Mouse (Mus musculus): ENCODE measurements around the gene Sarm1. TPM values are rescaled to one million over a fixed set of nuclear protein-coding genes. Genes with fewer than 3 reads are reported as not detected.

Gene Sarm1
- polyA plus RNA-seq, 1 experiment from 2014 or later, result 2.2 TPM

- Histone ChIP-seq H3K4me2 (ENCODE audit: low read depth, severe bottlenecking) (no peak overlapping the region), H3K9ac (ENCODE audit: low read length) (no peak overlapping the region), H3K4me1 (ENCODE audit: control insufficient read depth, insufficient read depth, low read length) (no peaks in the 10 kb centered on the region), H3K4me3 (ENCODE audit: low read depth, low read length) (no peak overlapping the region), H3K27ac (replicated peaks; ENCODE audit: low read depth, low read length) (no peak overlapping the region), H3K27me3 (ENCODE audit: control insufficient read depth, insufficient read depth, low read length) (no peaks in the 10 kb centered on the region), H3K36me3 (ENCODE audit: control insufficient read depth, insufficient read depth, low read length) (no peaks in the 10 kb centered on the region), H3K9me3 (ENCODE audit: control insufficient read depth, low read length) (no peaks in the 10 kb centered on the region)
- DNase-seq (ENCODE audit: low spot score) (no peak), ATAC-seq (ENCODE audit: insufficient number of reproducible peaks, low FRiP score, low TSS enrichment, low read depth) (no peak)
- 44% methylated on average over 11 of the region's 11 CpGs for WGBS
Observed at GRCm38 (mm10) chr11:78430195-78430878, 67.2 kb downstream of the Sarm1 start.

- Histone ChIP-seq H3K9ac (ENCODE audit: low read length) (no peak overlapping the region), H3K27me3 (ENCODE audit: control insufficient read depth, insufficient read depth, low read length) (no peaks in the 10 kb centered on the region), H3K4me1 (ENCODE audit: control insufficient read depth, insufficient read depth, low read length) (no peaks in the 10 kb centered on the region), H3K4me3 (ENCODE audit: low read depth, low read length) (no peak overlapping the region), H3K9me3 (ENCODE audit: control insufficient read depth, low read length) (no peaks in the 10 kb centered on the region), H3K4me2 (ENCODE audit: low read depth, severe bottlenecking) (no peak overlapping the region), H3K27ac (replicated peaks; ENCODE audit: low read depth, low read length) (no peak overlapping the region), H3K36me3 (ENCODE audit: control insufficient read depth, insufficient read depth, low read length) (no peaks in the 10 kb centered on the region)
- DNase-seq (ENCODE audit: low spot score) (no peak), ATAC-seq (ENCODE audit: insufficient number of reproducible peaks, low FRiP score, low TSS enrichment, low read depth) (no peak)
- WGBS, result 84% methylated on average over 5 of the region's 5 CpGs
Observed at GRCm38 (mm10) chr11:78428309-78428708, 69.2 kb downstream of the Sarm1 start.

GRCm38 (mm10) chr11:78427655-78428054, 69.9 kb downstream of the Sarm1 start:
- Histone ChIP-seq H3K27ac (replicated peaks; ENCODE audit: low read depth, low read length) (no peak overlapping the region), H3K9me3 (ENCODE audit: control insufficient read depth, low read length) (no peaks in the 10 kb centered on the region), H3K36me3 (ENCODE audit: control insufficient read depth, insufficient read depth, low read length) (no peaks in the 10 kb centered on the region), H3K9ac (ENCODE audit: low read length) (no peak overlapping the region), H3K4me3 (ENCODE audit: low read depth, low read length) (no peak overlapping the region), H3K4me1 (ENCODE audit: control insufficient read depth, insufficient read depth, low read length) (no peaks in the 10 kb centered on the region), H3K27me3 (ENCODE audit: control insufficient read depth, insufficient read depth, low read length) (no peaks in the 10 kb centered on the region), H3K4me2 (ENCODE audit: low read depth, severe bottlenecking) (no peak overlapping the region)
- WGBS, result 97% methylated on average over 6 of the region's 6 CpGs
- no peak for DNase-seq (ENCODE audit: low spot score)
- no peak for ATAC-seq (ENCODE audit: insufficient number of reproducible peaks, low FRiP score, low TSS enrichment, low read depth)

GRCm38 (mm10) chr11:78425572-78425971, 72.0 kb downstream of the Sarm1 start:
- Histone ChIP-seq H3K4me1 (ENCODE audit: control insufficient read depth, insufficient read depth, low read length) (no peaks in the 10 kb centered on the region), H3K27ac (replicated peaks; ENCODE audit: low read depth, low read length) (no peak overlapping the region), H3K27me3 (ENCODE audit: control insufficient read depth, insufficient read depth, low read length) (no peaks in the 10 kb centered on the region), H3K4me2 (ENCODE audit: low read depth, severe bottlenecking) (no peak overlapping the region), H3K4me3 (ENCODE audit: low read depth, low read length) (no peak overlapping the region), H3K9me3 (ENCODE audit: control insufficient read depth, low read length) (no peaks in the 10 kb centered on the region), H3K9ac (ENCODE audit: low read length) (no peak overlapping the region), H3K36me3 (ENCODE audit: control insufficient read depth, insufficient read depth, low read length) (no peaks in the 10 kb centered on the region)
- WGBS, result 79% methylated on average over 1 of the region's 1 CpGs
- no peak for DNase-seq (ENCODE audit: low spot score)
- no peak for ATAC-seq (ENCODE audit: insufficient number of reproducible peaks, low FRiP score, low TSS enrichment, low read depth)

- Histone ChIP-seq H3K4me2 (ENCODE audit: low read depth, severe bottlenecking) (no peak overlapping the region), H3K36me3 (ENCODE audit: control insufficient read depth, insufficient read depth, low read length) (no peaks in the 10 kb centered on the region), H3K4me1 (ENCODE audit: control insufficient read depth, insufficient read depth, low read length) (no peaks in the 10 kb centered on the region), H3K27ac (replicated peaks; ENCODE audit: low read depth, low read length) (no peak overlapping the region), H3K9ac (ENCODE audit: low read length) (no peak overlapping the region), H3K27me3 (ENCODE audit: control insufficient read depth, insufficient read depth, low read length) (no peaks in the 10 kb centered on the region), H3K4me3 (ENCODE audit: low read depth, low read length) (no peak overlapping the region), H3K9me3 (ENCODE audit: control insufficient read depth, low read length) (no peaks in the 10 kb centered on the region)
- 83% methylated on average over 2 of the region's 2 CpGs for WGBS
- DNase-seq (ENCODE audit: low spot score), result no peak
- no peak for ATAC-seq (ENCODE audit: insufficient number of reproducible peaks, low FRiP score, low TSS enrichment, low read depth)
Observed at GRCm38 (mm10) chr11:78424352-78424751, 73.2 kb downstream of the Sarm1 start.

Other genes with a start within 250 kb of the Sarm1 start
- gene 2610507B11Rik, start 236.0 kb downstream of the Sarm1 start, polyA plus RNA-seq (2014; fragmentation: Nextera tagmentation; extraction: Ambion mirVana), result 71.5 and 72.6 TPM in 2 replicates
- 0.09 and 0.16 TPM in 2 replicates for gene BC030499, start 206.9 kb downstream of the Sarm1 start, polyA plus RNA-seq (2014; fragmentation: Nextera tagmentation; extraction: Ambion mirVana)
- 65.6 and 72.4 TPM in 2 replicates for gene Spag5, start 196.2 kb downstream of the Sarm1 start, polyA plus RNA-seq (2014; fragmentation: Nextera tagmentation; extraction: Ambion mirVana)
- gene Aldoc, start 174.8 kb downstream of the Sarm1 start, polyA plus RNA-seq (2014; fragmentation: Nextera tagmentation; extraction: Ambion mirVana), result 3.6 and 8.5 TPM in 2 replicates
- 69.2 and 70.2 TPM in 2 replicates for gene Pigs, start 169.3 kb downstream of the Sarm1 start, polyA plus RNA-seq (2014; fragmentation: Nextera tagmentation; extraction: Ambion mirVana)
- 84.2 and 86.9 TPM in 2 replicates for gene Unc119, start 154.3 kb downstream of the Sarm1 start, polyA plus RNA-seq (2014; fragmentation: Nextera tagmentation; extraction: Ambion mirVana)
- 0.04 and 0.06 TPM in 2 replicates for gene Foxn1, start 111.2 kb downstream of the Sarm1 start, polyA plus RNA-seq (2014; fragmentation: Nextera tagmentation; extraction: Ambion mirVana)
- not detected in 2 replicates for gene Slc13a2, start 75.5 kb downstream of the Sarm1 start, polyA plus RNA-seq (2014; fragmentation: Nextera tagmentation; extraction: Ambion mirVana)
- gene Slc46a1, start 32.1 kb downstream of the Sarm1 start, polyA plus RNA-seq (2014; fragmentation: Nextera tagmentation; extraction: Ambion mirVana), result 14.9 and 16.2 TPM in 2 replicates
- 0.41 TPM in 1 of 2 replicates, not detected in the other for gene Vtn, start 1.3 kb upstream of the Sarm1 start, polyA plus RNA-seq (2014; fragmentation: Nextera tagmentation; extraction: Ambion mirVana)
- not detected in 2 replicates for gene Sebox, start 5.7 kb upstream of the Sarm1 start, polyA plus RNA-seq (2014; fragmentation: Nextera tagmentation; extraction: Ambion mirVana)
- 62.0 and 66.5 TPM in 2 replicates for gene Tmem199, start 14.4 kb upstream of the Sarm1 start, polyA plus RNA-seq (2014; fragmentation: Nextera tagmentation; extraction: Ambion mirVana)
- gene Poldip2, start 14.4 kb upstream of the Sarm1 start, polyA plus RNA-seq (2014; fragmentation: Nextera tagmentation; extraction: Ambion mirVana), result 164 and 165 TPM in 2 replicates
- 84.3 and 85.1 TPM in 2 replicates for gene Tnfaip1, start 38.6 kb upstream of the Sarm1 start, polyA plus RNA-seq (2014; fragmentation: Nextera tagmentation; extraction: Ambion mirVana)
- gene Ift20, start 38.6 kb upstream of the Sarm1 start, polyA plus RNA-seq (2014; fragmentation: Nextera tagmentation; extraction: Ambion mirVana), result 128 and 130 TPM in 2 replicates
- gene Tmem97, start 53.0 kb upstream of the Sarm1 start, polyA plus RNA-seq (2014; fragmentation: Nextera tagmentation; extraction: Ambion mirVana), result 83.3 and 83.8 TPM in 2 replicates
- gene Nlk, start 199.6 kb upstream of the Sarm1 start, polyA plus RNA-seq (2014; fragmentation: Nextera tagmentation; extraction: Ambion mirVana), result 14.2 and 14.9 TPM in 2 replicates

Data from limb, embryonic 11.5 days (tissue).